Mouse (Mus musculus): Measurements from ENCODE around the gene Oas1d. TPM values are rescaled to one million over a fixed set of nuclear protein-coding genes. Genes with fewer than 3 reads are reported as not detected.
"Not testable (repeated sequence)": the region's sequence is repeated elsewhere in the genome, so short reads cannot be mapped to it uniquely, and the experiment has no call there.

The Oas1d gene
- polyA plus RNA-seq, 1 experiment from 2014 or later: 0.25 TPM

DNA sequence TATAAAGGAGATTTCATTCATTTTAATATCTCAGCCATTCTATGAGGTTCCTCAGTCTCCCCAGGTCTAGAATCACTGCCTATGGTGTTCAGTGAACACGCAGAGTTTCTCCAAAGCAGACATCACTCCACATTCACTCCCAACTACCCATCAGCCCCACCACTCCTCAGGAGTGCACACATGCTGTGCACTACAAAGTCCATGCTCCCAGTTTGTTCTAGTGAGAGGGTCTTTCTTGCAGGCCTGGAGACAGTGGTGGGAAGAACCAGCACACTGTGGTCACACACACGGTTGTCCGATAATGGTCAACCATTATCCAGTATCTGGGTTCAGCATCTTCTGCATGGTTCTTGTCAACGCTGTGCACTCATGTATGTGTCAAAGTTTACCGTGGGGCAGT lies 12.3 kb upstream of the Oas1d start:
- no peak overlapping the region for H3K27ac ChIP-seq (ENCODE audit: low read depth, low read length)
- H3K9me3 ChIP-seq (ENCODE audit: control insufficient read depth): no peaks in the 10 kb centered on the region
- no peak overlapping the region for H3K4me2 ChIP-seq (replicated peaks; ENCODE audit: low read depth)
- peaks cover 4% of the 10 kb centered on the region; the same call in 1 of the 2 replicates for H3K36me3 ChIP-seq (ENCODE audit: control insufficient read depth, insufficient read depth)
- H3K4me3 ChIP-seq (ENCODE audit: low read depth, low read length): no peak overlapping the region
- H3K4me1 ChIP-seq (replicated peaks; ENCODE audit: control insufficient read depth, insufficient read depth, low read length): no peaks in the 10 kb centered on the region
- H3K27me3 ChIP-seq (replicated peaks; ENCODE audit: control insufficient read depth, insufficient read depth, low read length): no peaks in the 10 kb centered on the region
- 90% methylated on average over 5 of the region's 5 CpGs for WGBS
- H3K9ac ChIP-seq (ENCODE audit: low read depth, low read length): no peak overlapping the region
- ATAC-seq: no peak
- no peak for TF ChIP-seq CTCF (IDR thresholded peaks at IDR 0.05; ENCODE audit: low read depth)

DNA sequence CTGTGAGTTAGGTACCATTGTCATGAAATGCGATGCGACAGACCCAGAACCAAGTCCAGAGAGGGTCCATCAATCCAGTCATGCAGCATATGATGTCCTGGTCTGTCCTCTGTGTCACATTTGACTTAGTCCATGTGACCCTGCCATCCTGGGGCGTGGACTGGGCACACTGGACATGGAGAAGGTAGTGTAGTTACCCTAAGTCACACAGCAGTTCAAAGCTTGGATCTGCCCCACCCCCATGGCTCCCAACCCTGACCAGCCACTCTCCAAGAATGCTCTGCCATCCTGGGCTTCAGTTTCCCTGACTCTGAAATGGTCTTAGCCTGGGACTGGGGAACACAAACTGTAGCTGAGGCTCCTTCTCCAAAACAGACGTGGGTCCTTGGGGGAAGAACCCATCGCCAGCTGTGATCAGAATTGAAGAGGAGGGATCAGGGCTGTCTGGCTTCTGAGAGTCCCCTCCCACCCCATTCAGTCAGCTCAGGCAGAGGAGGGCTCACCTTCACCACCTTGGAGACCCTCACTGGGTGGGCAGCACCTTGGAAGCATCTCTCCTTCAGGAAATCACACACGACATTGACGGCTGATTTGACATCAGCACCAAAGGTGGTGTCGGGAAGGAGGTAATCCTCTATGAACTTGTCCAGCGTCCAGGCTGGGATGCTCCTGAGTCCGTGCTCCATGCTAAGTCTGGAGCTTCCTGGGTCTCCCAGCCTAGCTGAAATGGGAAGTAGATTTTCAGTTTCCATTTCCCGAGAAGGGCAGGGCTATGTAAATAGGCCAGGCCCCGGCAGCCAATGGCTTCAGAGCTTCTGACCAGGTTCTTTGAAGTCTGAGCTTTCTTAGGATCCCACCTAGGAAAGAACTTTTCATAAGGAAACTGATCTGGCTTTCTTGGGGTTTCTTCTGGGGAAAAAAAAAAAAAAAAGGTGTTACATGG lies 7.3 kb upstream of the Oas1d start, which contains the start of gene Oas1a:
Gene Oas1a, minus strand, starts transcription at position 731 of the 943 bp plus-strand sequence.
- H3K27me3 ChIP-seq (replicated peaks; ENCODE audit: control insufficient read depth, insufficient read depth, low read length); H3K9me3 ChIP-seq (ENCODE audit: control insufficient read depth); H3K27ac ChIP-seq (ENCODE audit: low read depth, low read length); H3K36me3 ChIP-seq (ENCODE audit: control insufficient read depth, insufficient read depth); H3K4me1 ChIP-seq (replicated peaks; ENCODE audit: control insufficient read depth, insufficient read depth, low read length): not testable (repeated sequence)
- WGBS: 37% methylated on average over 8 of the region's 12 CpGs
- H3K4me3 ChIP-seq (ENCODE audit: low read depth, low read length): peak within 1 kb of the TSS; percentile 36
- peak; percentile 79 for ATAC-seq
- peak within 1 kb of the TSS; percentile 64 for H3K4me2 ChIP-seq (replicated peaks; ENCODE audit: low read depth)
- 0 out of 2 replicates have a peak within 1 kb of the TSS, but pooled peaks have one; percentile 27 for H3K9ac ChIP-seq (ENCODE audit: low read depth, low read length)

DNA sequence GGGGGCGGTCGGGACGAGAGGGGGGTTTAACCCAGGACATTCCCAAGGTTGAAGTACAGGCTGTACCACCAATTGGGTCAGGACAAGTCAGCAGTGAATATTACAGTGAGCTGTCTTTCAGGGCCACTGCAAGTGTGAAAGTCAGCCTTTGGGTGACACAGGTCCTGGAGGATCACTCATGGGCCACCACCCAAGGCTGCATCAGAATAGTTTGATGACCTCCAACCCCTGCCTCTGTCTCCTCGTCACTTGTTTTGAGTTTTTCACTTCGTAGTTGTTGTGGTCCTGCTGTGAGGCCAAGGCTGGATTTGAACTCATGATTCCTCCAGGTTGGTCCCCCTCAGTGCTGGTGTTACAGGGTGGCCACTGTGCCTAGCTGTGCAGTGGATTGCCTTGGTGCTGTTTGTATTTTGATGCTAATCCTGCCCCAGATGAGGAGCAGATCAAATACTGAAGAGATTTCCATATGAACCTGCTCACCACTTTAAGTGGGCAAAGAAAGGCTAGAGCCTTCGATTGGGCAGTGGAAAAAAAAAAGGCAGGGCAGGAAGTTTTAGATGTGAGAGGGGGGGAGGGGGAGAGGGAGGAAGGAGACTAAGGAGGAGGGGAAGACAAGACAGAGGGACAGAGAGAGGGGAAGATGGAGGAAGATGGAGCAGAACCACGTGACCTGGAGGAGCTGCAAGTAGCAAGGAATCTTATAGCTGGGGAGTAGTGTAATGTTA lies 6.0 kb upstream of the Oas1d start:
- no peak overlapping the region for H3K27ac ChIP-seq (ENCODE audit: low read depth, low read length)
- H3K27me3 ChIP-seq (replicated peaks; ENCODE audit: control insufficient read depth, insufficient read depth, low read length): no peaks in the 10 kb centered on the region
- no peak overlapping the region for H3K9ac ChIP-seq (ENCODE audit: low read depth, low read length)
- H3K4me1 ChIP-seq (replicated peaks; ENCODE audit: control insufficient read depth, insufficient read depth, low read length): no peaks in the 10 kb centered on the region
- no peaks in the 10 kb centered on the region for H3K36me3 ChIP-seq (ENCODE audit: control insufficient read depth, insufficient read depth)
- ATAC-seq: no peak
- 64% methylated on average over 7 of the region's 7 CpGs for WGBS
- H3K4me3 ChIP-seq (ENCODE audit: low read depth, low read length): no peak overlapping the region
- no peaks in the 10 kb centered on the region for H3K9me3 ChIP-seq (ENCODE audit: control insufficient read depth)
- no peak for TF ChIP-seq CTCF (IDR thresholded peaks at IDR 0.05; ENCODE audit: low read depth)
- no peak overlapping the region for H3K4me2 ChIP-seq (replicated peaks; ENCODE audit: low read depth)

DNA sequence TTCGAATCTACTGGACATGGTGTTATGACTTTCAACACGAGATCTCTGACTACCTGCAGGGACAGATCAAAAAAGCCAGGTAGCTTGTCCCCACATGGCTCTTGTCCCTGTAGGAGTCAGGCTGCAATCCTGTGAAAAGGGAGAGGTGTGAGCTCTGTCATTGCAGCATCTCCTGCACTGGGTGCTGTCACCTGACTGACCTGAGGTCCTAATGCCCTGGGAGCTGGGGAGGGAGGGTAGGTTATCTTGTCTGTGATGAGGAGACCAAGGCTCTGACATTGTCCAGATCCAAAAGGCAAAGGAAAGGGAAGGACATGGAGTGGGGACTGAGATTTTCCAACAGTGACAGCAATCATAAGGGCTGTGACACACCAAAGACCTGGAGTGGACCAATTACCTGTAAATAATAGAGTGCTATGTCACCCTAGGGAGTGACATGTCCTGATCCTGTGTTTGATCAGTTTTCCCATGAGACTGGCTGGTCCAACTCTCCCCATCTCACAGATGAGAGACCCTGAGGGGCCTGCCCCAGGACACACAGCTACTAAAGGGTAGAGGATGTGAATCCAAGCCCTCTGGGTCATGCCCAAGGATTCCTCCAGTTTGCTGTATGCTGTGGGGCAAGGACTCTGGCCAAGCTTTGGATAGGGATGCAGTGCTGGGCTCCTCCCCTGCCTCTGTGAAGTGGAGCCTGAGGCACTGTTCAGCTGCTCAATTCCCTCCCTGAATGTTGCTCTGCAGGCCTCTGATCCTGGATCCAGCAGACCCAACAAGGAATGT lies 5.0 kb downstream of the Oas1d start:
- 69% methylated on average over 2 of the region's 2 CpGs for WGBS
- H3K27me3 ChIP-seq (replicated peaks; ENCODE audit: control insufficient read depth, insufficient read depth, low read length); ATAC-seq; H3K4me3 ChIP-seq (ENCODE audit: low read depth, low read length); H3K9me3 ChIP-seq (ENCODE audit: control insufficient read depth); H3K27ac ChIP-seq (ENCODE audit: low read depth, low read length); H3K4me1 ChIP-seq (replicated peaks; ENCODE audit: control insufficient read depth, insufficient read depth, low read length); H3K9ac ChIP-seq (ENCODE audit: low read depth, low read length); H3K4me2 ChIP-seq (replicated peaks; ENCODE audit: low read depth); H3K36me3 ChIP-seq (ENCODE audit: control insufficient read depth, insufficient read depth): not testable (repeated sequence)

DNA sequence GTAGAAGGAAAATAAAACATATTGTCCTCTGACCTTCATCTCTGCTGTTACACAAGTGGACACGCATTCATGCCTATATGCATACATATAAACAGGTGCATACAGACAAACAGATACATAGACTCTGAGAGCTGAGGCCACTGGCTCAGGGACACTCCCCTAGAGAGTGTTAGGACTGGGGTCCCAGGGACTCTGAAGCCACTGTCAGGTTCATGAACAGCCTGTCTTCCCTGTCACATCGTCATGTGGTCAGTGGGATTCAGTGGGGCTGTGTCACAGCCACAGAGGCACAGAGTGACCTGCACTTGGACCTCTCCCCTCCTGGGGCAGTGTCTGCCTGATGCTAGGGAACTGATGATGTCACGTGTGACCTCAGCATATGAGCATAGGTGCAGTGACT lies 6.0 kb downstream of the Oas1d start:
- no peaks in the 10 kb centered on the region for H3K9me3 ChIP-seq (ENCODE audit: control insufficient read depth)
- H3K27ac ChIP-seq (ENCODE audit: low read depth, low read length): no peak overlapping the region
- H3K4me1 ChIP-seq (replicated peaks; ENCODE audit: control insufficient read depth, insufficient read depth, low read length): no peaks in the 10 kb centered on the region
- no peaks in the 10 kb centered on the region for H3K27me3 ChIP-seq (replicated peaks; ENCODE audit: control insufficient read depth, insufficient read depth, low read length)
- H3K4me3 ChIP-seq (ENCODE audit: low read depth, low read length): no peak overlapping the region
- no peak overlapping the region for H3K9ac ChIP-seq (ENCODE audit: low read depth, low read length)
- no peak for ATAC-seq
- no peak for TF ChIP-seq CTCF (IDR thresholded peaks at IDR 0.05; ENCODE audit: low read depth)
- no peaks in the 10 kb centered on the region for H3K36me3 ChIP-seq (ENCODE audit: control insufficient read depth, insufficient read depth)
- 90% methylated on average over 3 of the region's 3 CpGs for WGBS
- H3K4me2 ChIP-seq (replicated peaks; ENCODE audit: low read depth): no peak overlapping the region

DNA sequence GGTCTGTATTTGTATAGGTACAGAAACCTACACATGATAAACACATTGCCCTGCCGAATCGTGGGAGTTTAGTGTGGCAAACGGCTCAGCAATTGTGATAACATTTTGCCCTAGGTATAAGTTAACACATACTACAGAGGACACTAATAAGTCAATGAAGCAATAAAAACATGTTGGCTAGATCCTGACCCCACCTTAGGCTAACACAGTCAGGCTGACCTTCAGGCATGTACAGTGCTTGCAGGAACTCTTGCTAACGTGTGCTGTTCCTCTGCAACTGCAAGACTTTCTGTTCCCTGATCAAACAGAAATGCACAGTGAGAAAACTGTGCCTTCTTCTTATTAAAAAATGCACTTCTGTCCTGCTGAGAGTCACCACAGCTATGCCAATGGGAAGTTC lies 9.6 kb downstream of the Oas1d start:
- Histone ChIP-seq H3K4me3 (ENCODE audit: low read depth, low read length) (no peak overlapping the region), H3K4me1 (replicated peaks; ENCODE audit: control insufficient read depth, insufficient read depth, low read length) (no peaks in the 10 kb centered on the region), H3K9ac (ENCODE audit: low read depth, low read length) (no peak overlapping the region), H3K4me2 (replicated peaks; ENCODE audit: low read depth) (peak overlapping the region; percentile 9; the same call in 1 of the 2 replicates), H3K27me3 (replicated peaks; ENCODE audit: control insufficient read depth, insufficient read depth, low read length) (no peaks in the 10 kb centered on the region), H3K9me3 (ENCODE audit: control insufficient read depth) (no peaks in the 10 kb centered on the region), H3K36me3 (ENCODE audit: control insufficient read depth, insufficient read depth) (no peaks in the 10 kb centered on the region), H3K27ac (ENCODE audit: low read depth, low read length) (no peak overlapping the region)
- peak; percentile 71 for ATAC-seq
- 33% methylated on average over 4 of the region's 4 CpGs for WGBS
- no peak for TF ChIP-seq CTCF (IDR thresholded peaks at IDR 0.05; ENCODE audit: low read depth)

DNA sequence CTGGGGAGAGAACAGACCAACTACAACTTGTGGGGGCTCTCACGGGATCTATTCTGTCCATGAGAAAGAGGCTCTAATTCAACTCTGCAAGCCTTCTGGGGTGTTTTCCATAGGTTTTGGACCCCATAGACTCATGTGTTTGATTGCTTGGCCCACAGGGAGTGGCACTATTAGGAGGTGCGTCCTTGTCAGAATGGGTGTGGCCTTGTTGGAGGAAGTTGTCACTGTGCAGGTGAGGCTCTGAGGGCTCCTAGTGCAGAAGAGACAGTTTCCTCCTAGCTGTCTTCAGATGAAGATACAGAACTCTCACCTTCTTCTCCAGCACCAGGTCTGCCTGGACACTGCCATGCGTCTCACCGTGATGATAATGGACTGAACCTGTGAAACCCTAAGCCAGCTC lies 10.2 kb downstream of the Oas1d start:
- H3K27me3 ChIP-seq (replicated peaks; ENCODE audit: control insufficient read depth, insufficient read depth, low read length); H3K4me3 ChIP-seq (ENCODE audit: low read depth, low read length); H3K36me3 ChIP-seq (ENCODE audit: control insufficient read depth, insufficient read depth); H3K27ac ChIP-seq (ENCODE audit: low read depth, low read length); H3K9me3 ChIP-seq (ENCODE audit: control insufficient read depth); H3K4me1 ChIP-seq (replicated peaks; ENCODE audit: control insufficient read depth, insufficient read depth, low read length); H3K9ac ChIP-seq (ENCODE audit: low read depth, low read length): not testable (repeated sequence)
- H3K4me2 ChIP-seq (replicated peaks; ENCODE audit: low read depth): peak overlapping the region; percentile 9
- WGBS: 46% methylated on average over 4 of the region's 4 CpGs
- ATAC-seq: peak; percentile 74

DNA sequence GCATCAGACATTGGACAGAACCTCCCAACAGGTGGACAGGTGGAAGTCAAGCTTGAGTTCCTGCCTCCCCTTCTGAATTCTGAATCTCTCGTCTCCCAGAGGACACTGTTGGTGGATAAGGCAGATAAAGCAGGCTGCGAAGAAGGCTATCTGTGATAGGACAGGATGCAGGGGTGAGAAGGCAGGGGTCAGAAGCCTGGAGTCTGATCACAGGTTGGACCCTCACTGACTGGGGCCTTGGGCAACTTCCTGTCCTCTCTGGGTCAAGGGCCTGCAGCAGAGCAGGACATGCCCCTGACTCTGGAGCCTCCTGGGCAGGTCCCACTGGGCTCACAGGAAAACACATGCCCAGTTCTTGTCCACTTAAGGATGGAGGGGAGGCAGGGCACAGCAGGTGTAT lies 12.0 kb downstream of the Oas1d start:
- not testable (repeated sequence) for H3K27me3 ChIP-seq (replicated peaks; ENCODE audit: control insufficient read depth, insufficient read depth, low read length); H3K9me3 ChIP-seq (ENCODE audit: control insufficient read depth); H3K36me3 ChIP-seq (ENCODE audit: control insufficient read depth, insufficient read depth); H3K4me1 ChIP-seq (replicated peaks; ENCODE audit: control insufficient read depth, insufficient read depth, low read length); ATAC-seq; H3K4me3 ChIP-seq (ENCODE audit: low read depth, low read length); H3K4me2 ChIP-seq (replicated peaks; ENCODE audit: low read depth); H3K27ac ChIP-seq (ENCODE audit: low read depth, low read length); H3K9ac ChIP-seq (ENCODE audit: low read depth, low read length)
- WGBS: 57% methylated on average over 2 of the region's 2 CpGs

All from intestine, postnatal 0 days (tissue).